Mouse (Mus musculus): ENCODE results near the gene Dld. TPM values are rescaled to one million over a fixed set of nuclear protein-coding genes. Genes with fewer than 3 reads are reported as not detected.
A peak's percentile ranks its signal among the peaks of the same experiment; 100 is the strongest.

The Dld gene
- polyA plus RNA-seq, 1 experiment from 2014 or later = 165 TPM

DNA sequence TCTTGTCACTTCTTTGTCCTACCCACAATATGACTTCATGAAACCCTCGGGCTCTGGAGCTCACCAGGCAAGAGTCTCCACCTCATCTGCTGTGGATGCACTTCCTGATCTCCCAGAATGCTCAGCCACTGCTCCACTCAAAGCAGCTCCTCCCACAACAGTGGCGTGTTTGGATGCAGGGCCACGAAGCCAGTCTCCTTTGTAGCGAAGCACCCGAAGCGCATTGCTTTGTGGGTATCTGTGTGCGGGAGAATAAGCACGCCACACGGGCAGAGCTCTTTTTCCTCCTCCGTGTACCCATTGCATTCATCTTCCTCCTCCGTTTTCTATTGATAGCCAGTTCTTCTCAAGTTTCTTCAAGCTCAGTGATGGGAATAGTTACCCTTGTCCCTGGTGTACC, 26.0 kb upstream of the Dld start:
- ATAC-seq (ENCODE audit: low FRiP score) (no peak), DNase-seq (ENCODE audit: low spot score) (no peak)
- Histone ChIP-seq H3K36me3 (ENCODE audit: control insufficient read depth, insufficient read depth, low read length) (no peaks in the 10 kb centered on the region), H3K27me3 (ENCODE audit: control insufficient read depth, insufficient read depth, low read length) (no peaks in the 10 kb centered on the region), H3K4me1 (replicated peaks; ENCODE audit: control insufficient read depth, insufficient read depth, low read length) (no peaks in the 10 kb centered on the region; the same call in 1 of the 2 replicates), H3K9me3 (ENCODE audit: control insufficient read depth, low read length) (no peaks in the 10 kb centered on the region), H3K4me3 (ENCODE audit: low read depth, low read length) (no peak overlapping the region), H3K27ac (ENCODE audit: low read depth, low read length) (no peak overlapping the region), H3K4me2 (replicated peaks; ENCODE audit: low read depth, low read length) (no peak overlapping the region), H3K9ac (ENCODE audit: low read depth, low read length) (no peak overlapping the region)
- 84% methylated on average over 11 of the region's 11 CpGs for WGBS

DNA sequence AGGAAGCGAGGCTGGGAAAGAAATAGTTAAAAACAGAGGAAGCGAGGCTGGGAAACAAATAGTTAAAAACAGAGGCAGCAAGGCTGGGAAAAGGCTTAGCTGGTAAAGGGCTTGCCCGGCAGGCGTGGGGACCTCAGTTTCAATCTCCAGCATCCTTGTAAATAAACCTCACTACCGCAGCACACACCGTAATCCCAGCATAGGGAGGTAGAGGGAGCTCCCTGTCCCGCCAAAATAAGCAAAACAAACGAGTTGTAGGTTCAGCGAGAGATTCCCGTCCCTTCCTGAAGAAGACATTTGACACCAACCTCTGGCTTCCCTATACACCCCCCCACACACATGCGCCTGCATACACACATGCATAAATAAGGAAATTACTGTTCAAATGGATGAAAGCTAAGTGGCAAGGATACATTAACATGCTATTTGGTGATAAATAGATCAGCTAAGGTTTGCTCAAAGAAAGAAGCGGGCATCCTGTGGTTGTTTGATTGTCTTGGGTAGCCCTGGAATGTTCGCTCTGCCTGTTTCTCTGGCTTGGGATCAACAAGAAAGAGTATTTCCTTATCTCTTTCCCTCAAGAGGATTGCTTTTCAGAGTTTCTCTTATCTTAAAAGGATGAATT, 25.2 kb upstream of the Dld start:
- DNase-seq (ENCODE audit: low spot score) (peak; percentile 50), ATAC-seq (ENCODE audit: low FRiP score) (no peak)
- H3K27ac ChIP-seq (ENCODE audit: low read depth, low read length) = no peak overlapping the region
- no peaks in the 10 kb centered on the region for H3K9me3 ChIP-seq (ENCODE audit: control insufficient read depth, low read length)
- no peak overlapping the region for H3K4me3 ChIP-seq (ENCODE audit: low read depth, low read length)
- H3K27me3 ChIP-seq (ENCODE audit: control insufficient read depth, insufficient read depth, low read length) = no peaks in the 10 kb centered on the region
- no peaks in the 10 kb centered on the region for H3K36me3 ChIP-seq (ENCODE audit: control insufficient read depth, insufficient read depth, low read length)
- no peaks in the 10 kb centered on the region; the same call in 1 of the 2 replicates for H3K4me1 ChIP-seq (replicated peaks; ENCODE audit: control insufficient read depth, insufficient read depth, low read length)
- H3K9ac ChIP-seq (ENCODE audit: low read depth, low read length) = peak overlapping the region; percentile 27; the same call in 1 of the 2 replicates
- WGBS = 20% methylated on average over 13 of the region's 13 CpGs
- H3K4me2 ChIP-seq (replicated peaks; ENCODE audit: low read depth, low read length) = peak overlapping the region; percentile 31

DNA sequence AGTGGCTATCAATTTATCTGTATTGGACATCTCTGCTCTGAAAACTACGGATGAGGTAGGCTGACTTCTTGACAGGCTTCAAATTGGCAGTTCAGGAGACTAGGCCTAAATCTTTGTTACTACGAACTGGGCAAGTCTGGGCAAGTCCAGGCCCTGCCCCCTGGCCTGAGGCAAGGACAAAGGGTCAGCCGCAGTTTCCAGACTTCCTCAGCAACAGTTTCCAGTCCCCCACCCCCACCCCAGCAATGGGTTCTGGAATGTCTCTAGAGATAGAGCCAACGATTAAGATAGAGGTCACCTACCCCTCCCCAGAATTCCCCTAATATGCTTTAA, 24.0 kb upstream of the Dld start:
- H3K9ac ChIP-seq (ENCODE audit: low read depth, low read length) = no peak overlapping the region
- DNase-seq (ENCODE audit: low spot score) = no peak
- no peaks in the 10 kb centered on the region; the same call in 1 of the 2 replicates for H3K4me1 ChIP-seq (replicated peaks; ENCODE audit: control insufficient read depth, insufficient read depth, low read length)
- H3K27me3 ChIP-seq (ENCODE audit: control insufficient read depth, insufficient read depth, low read length) = no peaks in the 10 kb centered on the region
- H3K4me3 ChIP-seq (ENCODE audit: low read depth, low read length) = no peak overlapping the region
- H3K36me3 ChIP-seq (ENCODE audit: control insufficient read depth, insufficient read depth, low read length) = no peaks in the 10 kb centered on the region
- no peaks in the 10 kb centered on the region for H3K9me3 ChIP-seq (ENCODE audit: control insufficient read depth, low read length)
- H3K4me2 ChIP-seq (replicated peaks; ENCODE audit: low read depth, low read length) = no peak overlapping the region
- WGBS = 76% methylated on average over 4 of the region's 4 CpGs
- no peak overlapping the region for H3K27ac ChIP-seq (ENCODE audit: low read depth, low read length)
- no peak for ATAC-seq (ENCODE audit: low FRiP score)

DNA sequence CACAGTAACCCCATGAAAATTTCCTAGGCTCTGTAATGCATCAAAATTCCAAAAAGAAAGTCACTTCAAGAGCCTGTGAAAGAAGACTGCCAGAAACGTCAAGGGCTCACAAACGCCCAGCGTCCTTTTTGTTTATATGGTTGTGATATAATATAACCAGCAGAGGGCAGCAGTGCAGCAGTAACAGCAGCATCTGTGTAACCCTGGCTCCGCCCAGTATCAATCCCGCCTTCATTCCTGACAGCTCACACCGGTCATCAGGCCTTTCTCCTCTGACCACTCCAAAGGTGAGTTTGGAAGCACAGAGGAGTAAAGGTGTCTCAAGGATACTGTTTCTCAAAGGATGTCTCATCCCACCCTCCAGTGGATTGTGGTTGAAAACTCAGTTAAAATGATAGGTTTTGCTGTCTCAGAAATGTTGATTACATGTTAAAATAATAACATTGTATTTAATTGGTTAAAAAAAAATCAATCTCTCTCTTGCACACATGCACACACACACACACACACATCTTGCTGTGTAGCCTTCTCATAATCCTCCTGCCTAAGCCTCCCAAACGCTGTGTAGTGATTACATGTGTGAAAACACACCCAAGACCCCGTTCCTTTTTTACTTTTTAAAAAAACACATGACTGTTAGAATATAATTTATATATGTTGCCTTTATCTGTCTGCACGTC, 23.5 kb upstream of the Dld start:
- peak; percentile 76 for ATAC-seq (ENCODE audit: low FRiP score)

DNA sequence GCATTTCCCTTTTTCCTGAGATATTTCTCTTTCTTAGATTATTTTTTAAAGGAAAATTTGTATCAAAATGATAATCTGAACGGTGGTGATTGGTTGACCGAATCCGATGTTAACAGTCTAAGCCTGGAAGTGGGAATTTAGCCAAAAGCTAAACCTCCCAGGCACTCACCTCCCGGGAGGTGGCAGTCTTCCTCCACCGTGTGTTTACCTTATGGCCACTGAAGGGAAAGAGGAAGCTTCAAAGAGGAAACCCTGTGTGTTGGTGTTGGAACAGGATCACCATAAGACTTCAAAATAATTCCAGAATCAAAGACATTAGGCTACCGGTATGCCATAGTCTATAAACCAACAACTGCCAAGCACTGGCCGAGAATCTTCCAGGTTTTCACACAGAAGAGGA, 18.4 kb upstream of the Dld start:
- no peak for ATAC-seq (ENCODE audit: low FRiP score)
- no peak overlapping the region for H3K4me2 ChIP-seq (replicated peaks; ENCODE audit: low read depth, low read length)
- no peaks in the 10 kb centered on the region for H3K36me3 ChIP-seq (ENCODE audit: control insufficient read depth, insufficient read depth, low read length)
- H3K4me1 ChIP-seq (replicated peaks; ENCODE audit: control insufficient read depth, insufficient read depth, low read length) = no peaks in the 10 kb centered on the region
- DNase-seq (ENCODE audit: low spot score) = no peak
- H3K4me3 ChIP-seq (ENCODE audit: low read depth, low read length) = no peak overlapping the region
- H3K27ac ChIP-seq (ENCODE audit: low read depth, low read length) = no peak overlapping the region
- no peaks in the 10 kb centered on the region for H3K27me3 ChIP-seq (ENCODE audit: control insufficient read depth, insufficient read depth, low read length)
- H3K9ac ChIP-seq (ENCODE audit: low read depth, low read length) = no peak overlapping the region
- H3K9me3 ChIP-seq (ENCODE audit: control insufficient read depth, low read length) = no peaks in the 10 kb centered on the region
- WGBS = 88% methylated on average over 7 of the region's 7 CpGs

More for the DNA sequence above, 23.5 kb upstream of the Dld start:
- WGBS = 38% methylated on average over 9 of the region's 9 CpGs
- Histone ChIP-seq H3K4me3 (ENCODE audit: low read depth, low read length) (no peak overlapping the region), H3K9me3 (ENCODE audit: control insufficient read depth, low read length) (no peaks in the 10 kb centered on the region), H3K27ac (ENCODE audit: low read depth, low read length) (no peak overlapping the region), H3K4me1 (replicated peaks; ENCODE audit: control insufficient read depth, insufficient read depth, low read length) (no peaks in the 10 kb centered on the region; the same call in 1 of the 2 replicates), H3K36me3 (ENCODE audit: control insufficient read depth, insufficient read depth, low read length) (no peaks in the 10 kb centered on the region), H3K9ac (ENCODE audit: low read depth, low read length) (no peak overlapping the region), H3K27me3 (ENCODE audit: control insufficient read depth, insufficient read depth, low read length) (no peaks in the 10 kb centered on the region), H3K4me2 (replicated peaks; ENCODE audit: low read depth, low read length) (no peak overlapping the region)
- peak; percentile 85 for DNase-seq (ENCODE audit: low spot score)

DNA sequence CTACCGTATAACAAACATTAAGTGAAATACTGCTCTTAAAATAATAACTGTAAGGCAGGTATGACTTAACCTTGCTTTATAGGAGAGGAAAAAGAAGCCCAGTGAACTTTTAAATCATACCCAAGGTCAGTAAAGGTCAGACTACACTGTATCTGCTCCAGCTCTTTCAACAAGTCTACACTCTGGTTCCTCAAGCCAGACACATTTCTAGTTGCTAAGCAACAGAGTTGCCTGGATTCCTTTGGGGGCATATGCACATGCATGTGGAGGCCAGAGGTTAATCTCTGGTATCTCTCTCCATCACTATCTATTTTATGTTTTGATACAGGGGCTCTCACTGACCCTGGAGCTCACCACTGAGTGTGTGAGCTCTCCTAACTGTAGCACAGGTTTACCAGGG, 17.9 kb upstream of the Dld start:
- no peak overlapping the region for H3K9ac ChIP-seq (ENCODE audit: low read depth, low read length)
- ATAC-seq (ENCODE audit: low FRiP score) (no peak), DNase-seq (ENCODE audit: low spot score) (no peak)
- no peak overlapping the region for H3K4me3 ChIP-seq (ENCODE audit: low read depth, low read length)
- H3K4me2 ChIP-seq (replicated peaks; ENCODE audit: low read depth, low read length) = no peak overlapping the region
- no peaks in the 10 kb centered on the region for H3K9me3 ChIP-seq (ENCODE audit: control insufficient read depth, low read length)
- no peaks in the 10 kb centered on the region for H3K36me3 ChIP-seq (ENCODE audit: control insufficient read depth, insufficient read depth, low read length)
- H3K27me3 ChIP-seq (ENCODE audit: control insufficient read depth, insufficient read depth, low read length) = no peaks in the 10 kb centered on the region
- 92% methylated on average over 1 of the region's 1 CpGs for WGBS
- no peaks in the 10 kb centered on the region for H3K4me1 ChIP-seq (replicated peaks; ENCODE audit: control insufficient read depth, insufficient read depth, low read length)
- no peak overlapping the region for H3K27ac ChIP-seq (ENCODE audit: low read depth, low read length)

DNA sequence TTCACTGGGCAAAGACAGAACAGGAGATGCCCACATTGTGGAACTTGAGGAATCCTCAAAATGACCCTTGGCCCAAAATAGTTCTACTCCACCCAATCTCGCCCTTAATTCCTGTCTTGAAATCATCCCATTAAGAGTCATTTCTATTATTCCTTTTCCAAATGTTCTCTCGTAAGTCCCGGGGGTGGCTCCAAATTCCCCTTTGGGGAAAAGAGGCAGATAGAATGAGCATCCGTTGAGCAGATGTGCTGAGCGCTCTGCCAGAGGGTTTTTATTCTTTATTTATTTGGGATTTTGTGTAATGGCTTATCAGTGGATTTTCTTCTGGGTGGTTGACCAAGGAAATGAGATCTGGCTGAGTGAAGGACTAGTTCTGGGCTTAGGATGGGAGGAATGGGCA, 16.5 kb upstream of the Dld start:
- H3K4me3 ChIP-seq (ENCODE audit: low read depth, low read length) = no peak overlapping the region
- no peaks in the 10 kb centered on the region for H3K9me3 ChIP-seq (ENCODE audit: control insufficient read depth, low read length)
- ATAC-seq (ENCODE audit: low FRiP score) (no peak), DNase-seq (ENCODE audit: low spot score) (no peak)
- no peak overlapping the region for H3K4me2 ChIP-seq (replicated peaks; ENCODE audit: low read depth, low read length)
- H3K4me1 ChIP-seq (replicated peaks; ENCODE audit: control insufficient read depth, insufficient read depth, low read length) = no peaks in the 10 kb centered on the region
- H3K36me3 ChIP-seq (ENCODE audit: control insufficient read depth, insufficient read depth, low read length) = no peaks in the 10 kb centered on the region
- 89% methylated on average over 5 of the region's 5 CpGs for WGBS
- H3K27me3 ChIP-seq (ENCODE audit: control insufficient read depth, insufficient read depth, low read length) = no peaks in the 10 kb centered on the region
- no peak overlapping the region for H3K27ac ChIP-seq (ENCODE audit: low read depth, low read length)
- no peak overlapping the region for H3K9ac ChIP-seq (ENCODE audit: low read depth, low read length)

DNA sequence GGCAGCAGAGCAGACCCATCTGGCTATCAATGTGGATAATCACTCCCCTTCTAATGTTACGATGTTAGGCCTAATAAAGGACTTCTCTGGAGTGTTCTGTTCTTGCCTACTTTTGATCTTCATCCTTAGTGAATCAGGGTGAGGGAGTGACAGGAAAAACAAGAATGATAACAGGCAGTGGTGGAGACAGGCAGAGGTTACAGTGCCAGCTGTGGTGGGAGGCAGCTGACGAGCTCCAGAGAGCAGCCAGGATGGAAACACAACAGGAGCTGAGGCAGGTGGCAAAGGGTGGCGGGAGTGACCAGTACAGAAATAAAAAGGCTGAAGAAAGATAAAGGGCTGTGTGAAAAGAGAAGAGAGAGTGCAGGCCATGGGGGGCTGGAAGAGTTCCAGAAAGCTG, 15.2 kb upstream of the Dld start:
- no peak overlapping the region for H3K4me3 ChIP-seq (ENCODE audit: low read depth, low read length)
- ATAC-seq (ENCODE audit: low FRiP score) (no peak), DNase-seq (ENCODE audit: low spot score) (no peak)
- H3K9me3 ChIP-seq (ENCODE audit: control insufficient read depth, low read length) = no peaks in the 10 kb centered on the region
- H3K27me3 ChIP-seq (ENCODE audit: control insufficient read depth, insufficient read depth, low read length) = no peaks in the 10 kb centered on the region
- no peak overlapping the region for H3K4me2 ChIP-seq (replicated peaks; ENCODE audit: low read depth, low read length)
- no peaks in the 10 kb centered on the region for H3K36me3 ChIP-seq (ENCODE audit: control insufficient read depth, insufficient read depth, low read length)
- no peaks in the 10 kb centered on the region for H3K4me1 ChIP-seq (replicated peaks; ENCODE audit: control insufficient read depth, insufficient read depth, low read length)
- WGBS = 64% methylated on average over 3 of the region's 3 CpGs
- no peak overlapping the region for H3K27ac ChIP-seq (ENCODE audit: low read depth, low read length)
- H3K9ac ChIP-seq (ENCODE audit: low read depth, low read length) = no peak overlapping the region

Data from hindbrain, embryonic 11.5 days (tissue).